In the genomic region with DNA sequence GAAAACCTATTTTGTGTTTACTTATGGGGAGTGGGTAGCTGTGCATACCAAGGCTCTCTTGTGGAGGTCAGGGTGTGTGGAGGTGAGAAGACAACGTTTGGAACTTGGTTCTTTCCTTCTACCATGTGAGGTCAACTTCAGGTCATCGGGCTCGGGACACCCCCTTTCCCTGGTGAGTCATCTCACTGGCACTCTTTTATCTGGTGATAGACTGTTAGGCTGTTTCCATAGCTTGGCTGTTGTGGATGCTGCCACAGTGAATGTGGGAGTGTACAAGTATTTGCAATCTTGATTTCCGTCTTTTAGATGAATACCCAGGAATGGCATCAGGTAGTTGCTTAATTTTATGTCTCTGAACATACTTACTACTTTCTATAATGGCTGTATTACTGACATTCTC, we compare ENCODE assay signal across 30 mouse cellular contexts. TPM values are rescaled to one million over a fixed set of nuclear protein-coding genes. Genes with fewer than 3 reads are reported as not detected.
A peak's percentile ranks its signal among the peaks of the same experiment; 100 is the strongest.
DNase-seq lines count a peak whose midpoint lies in the region.
"Had no signal": no experiment of that assay in that cellular context is flagged by ENCODE, and none has a peak within 500 bp of the region (broad histone marks: within the 10 kb centered on the region; RNA-seq: fewer than 3 reads in every experiment).

No protein-coding gene starts in this region.

- peak; percentile 32 for DNase-seq in adrenal gland, postnatal 14 days
- no peak for DNase-seq in adrenal gland, postnatal 4 days (ENCODE audit: low spot score in 2 of 2)
- peak; percentile 63 for DNase-seq in urinary bladder, postnatal 14 days (ENCODE audit: low spot score)
- no peak for DNase-seq in urinary bladder, adult 2 months (ENCODE audit: low spot score)
- peak; percentile 66 for DNase-seq in NIH3T3 (ENCODE audit: low read depth)
- no peak for DNase-seq in retina, postnatal 1 day
- no peak for DNase-seq in kidney, adult 8-10 months
- DNase-seq: cerebellum, postnatal 10 days; gastrocnemius, postnatal 14 days; kidney, adult 11 months; thymus, postnatal 25 days had no signal

RNA-seq across cellular contexts. Expression of a gene that starts 6.9 kb away (rescaled TPM):
- total RNA-seq in adrenal gland, postnatal 14 days (2021) = 137 and 141 TPM in 2 replicates
- total RNA-seq in adrenal gland, postnatal 4 days (2021) = 10 to 100 TPM; 51.1 to 56.3 TPM
- polyA plus RNA-seq in urinary bladder, adult 2 months (2012; rRNA removed) = 17.4 and 19.2 TPM in 2 replicates

RNA-seq across cellular contexts. Expression of a gene that starts 45.0 kb away (rescaled TPM):
- not detected in 2 replicates for total RNA-seq in adrenal gland, postnatal 14 days (2021)
- not detected for total RNA-seq in adrenal gland, postnatal 4 days (2021)
- polyA plus RNA-seq in urinary bladder, adult 2 months (2012; rRNA removed) = 0.10 TPM in 1 of 2 replicates, not detected in the other
- total RNA-seq: G1E; gastrocnemius, postnatal 14 days; heart, adult 2 months; layer of hippocampus, adult 18-20 months; layer of hippocampus, postnatal 25 days; left cerebral cortex, postnatal 14 days had no signal
- polyA plus RNA-seq: brain, embryonic 14.5 days; embryonic facial prominence, embryonic 12.5 days; erythroblast, embryonic 14.5 days; forebrain, embryonic 13.5 days; G1E; heart, adult 2 months; heart, embryonic 16.5 days; hindbrain, embryonic 12.5 days; kidney, postnatal 0 days; limb, embryonic 14.5 days; liver, embryonic 14.5 days; lung, embryonic 15.5 days; macrophage; midbrain, embryonic 13.5 days; neural tube, embryonic 13.5 days; small intestine, adult 2 months had no signal

Comparison
In these comparisons a context has a peak if more than half of its experiments do, and no peak if none do; other contexts are left out.
1. DNase-seq: peak in adrenal gland, postnatal 14 days (single experiment), urinary bladder, postnatal 14 days (single experiment) and NIH3T3 (single experiment); none in adrenal gland, postnatal 4 days (0 of 2), urinary bladder, adult 2 months (single experiment), retina, postnatal 1 day (single experiment) and kidney, adult 8-10 months (0 of 2).